Mouse (Mus musculus): ENCODE measurements around the gene Gsn.

Gene Gsn

GRCm38 (mm10) chr2:35247763-35248162 is 8.4 kb upstream of the Gsn start:
- in situ Hi-C loops (cut with MboI; ENCODE audit: unreplicated experiment in 2 of 2), result no loop called here

- in situ Hi-C loops (cut with MboI; ENCODE audit: unreplicated experiment in 2 of 2), result no loop called here
These were observed 3.4 kb upstream of the Gsn start for GRCm38 (mm10) chr2:35252733-35253132.

GRCm38 (mm10) chr2:35253751-35254150 is 2.4 kb upstream of the Gsn start:
- in situ Hi-C loops (cut with MboI; ENCODE audit: unreplicated experiment in 2 of 2), result no loop called here

DNA sequence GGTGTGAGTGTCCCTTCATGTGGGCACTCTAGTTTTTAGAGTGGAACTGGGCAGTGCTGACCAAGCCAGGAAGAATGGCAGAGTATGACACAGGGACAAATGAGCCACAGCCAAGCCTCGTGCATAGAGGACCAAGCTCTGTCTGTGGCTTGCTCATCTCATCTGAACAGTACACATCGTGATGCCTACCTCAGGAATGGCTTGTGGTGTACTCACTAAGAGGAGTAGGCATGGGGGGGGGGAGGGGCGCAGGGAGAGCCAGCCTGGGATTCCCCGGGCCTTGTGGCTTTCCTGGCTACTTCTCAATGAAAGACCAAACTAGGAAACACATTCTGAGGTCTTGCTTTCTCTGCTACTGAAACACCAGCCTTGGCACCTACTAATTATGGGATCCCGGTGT is 1.2 kb upstream of the Gsn start:
- in situ Hi-C loops (cut with MboI; ENCODE audit: unreplicated experiment in 2 of 2), result no loop called here

GRCm38 (mm10) chr2:35255462-35255861 is 718 bp upstream of the Gsn start:
- in situ Hi-C loops (cut with MboI; ENCODE audit: unreplicated experiment in 2 of 2), result no loop called here

- in situ Hi-C loops (cut with MboI; ENCODE audit: unreplicated experiment in 2 of 2), result no loop called here
These were observed 752 bp downstream of the Gsn start for GRCm38 (mm10) chr2:35256932-35257331.

DNA sequence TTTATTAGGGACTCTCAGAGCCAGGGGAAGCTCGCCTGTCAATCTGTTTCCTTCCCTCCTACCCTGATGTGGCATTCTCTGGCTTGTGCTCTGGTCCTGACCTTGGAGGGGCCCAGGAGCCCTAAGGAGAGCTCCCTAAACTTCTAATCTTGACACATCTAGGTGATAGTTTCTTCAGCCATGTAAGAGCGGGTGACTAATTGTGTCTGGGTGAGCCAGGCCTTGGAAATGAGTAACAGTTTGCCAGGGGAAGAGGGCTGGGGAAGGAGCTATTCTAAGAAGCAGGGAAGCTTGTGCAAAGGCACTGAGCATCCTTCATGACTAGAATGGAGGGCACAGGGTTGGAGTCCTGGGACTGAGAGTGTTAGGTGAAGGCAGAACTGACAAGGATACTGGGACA is 1.7 kb downstream of the Gsn start:
- in situ Hi-C loops (cut with MboI; ENCODE audit: unreplicated experiment in 2 of 2), result no loop called here

DNA sequence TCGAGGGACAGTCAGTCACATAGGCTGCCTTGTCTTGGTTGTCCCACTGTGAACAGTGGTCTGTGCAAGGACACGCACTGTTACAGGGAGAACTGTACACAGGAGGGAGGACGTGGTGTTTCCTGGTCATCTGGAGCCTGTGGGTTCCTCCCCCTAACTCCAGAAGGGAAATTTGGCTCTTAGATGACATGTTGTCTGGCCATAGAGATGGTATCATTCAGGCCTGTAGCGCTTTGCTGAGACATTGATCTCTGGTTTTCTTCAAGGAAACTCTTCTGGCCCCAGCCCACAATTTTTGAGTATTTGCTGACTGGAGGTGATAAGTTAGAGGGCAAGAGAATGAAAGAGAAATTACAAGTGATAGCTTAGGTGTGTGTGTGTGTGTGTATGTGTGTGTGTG is 2.4 kb downstream of the Gsn start:
- in situ Hi-C loops (cut with MboI; ENCODE audit: unreplicated experiment in 2 of 2), result no loop called here

DNA sequence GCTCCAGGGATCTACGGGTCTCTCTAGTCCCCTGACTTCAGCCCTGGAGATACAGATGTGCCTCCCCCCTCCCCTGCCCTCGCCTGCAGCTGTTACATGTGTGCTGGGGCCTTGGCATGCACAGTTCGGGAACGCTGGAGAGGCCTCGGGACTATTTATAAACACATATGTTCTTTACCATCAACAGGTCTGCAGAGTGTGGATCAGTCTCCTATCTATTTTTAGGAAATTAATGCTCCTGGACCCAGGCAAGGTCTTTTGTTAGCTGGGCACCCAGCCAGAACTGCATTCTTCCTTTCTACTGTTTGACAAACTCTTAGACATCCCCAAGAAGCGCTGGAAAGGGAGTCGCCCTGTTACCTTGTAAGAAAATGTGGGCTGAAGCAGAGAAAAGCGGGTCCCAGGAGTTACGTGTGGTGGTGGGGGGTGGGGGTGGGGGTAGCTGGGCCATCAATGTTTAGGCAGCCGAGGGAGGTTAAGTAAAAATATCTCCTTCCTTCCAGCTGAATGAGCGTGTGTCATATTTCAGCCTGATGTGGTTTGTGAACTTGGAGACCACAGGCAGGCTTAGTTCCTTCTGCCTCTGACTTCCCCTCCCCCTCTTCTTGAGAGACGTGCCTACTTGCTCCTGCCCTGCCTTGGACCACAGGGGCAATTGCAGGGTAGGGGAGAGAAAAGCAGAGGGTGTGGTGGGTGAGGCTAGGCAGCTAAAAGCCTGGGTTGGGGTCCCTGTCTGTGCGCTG is 3.3 kb downstream of the Gsn start:
- in situ Hi-C loops (cut with MboI; ENCODE audit: unreplicated experiment in 2 of 2), result no loop called here

DNA sequence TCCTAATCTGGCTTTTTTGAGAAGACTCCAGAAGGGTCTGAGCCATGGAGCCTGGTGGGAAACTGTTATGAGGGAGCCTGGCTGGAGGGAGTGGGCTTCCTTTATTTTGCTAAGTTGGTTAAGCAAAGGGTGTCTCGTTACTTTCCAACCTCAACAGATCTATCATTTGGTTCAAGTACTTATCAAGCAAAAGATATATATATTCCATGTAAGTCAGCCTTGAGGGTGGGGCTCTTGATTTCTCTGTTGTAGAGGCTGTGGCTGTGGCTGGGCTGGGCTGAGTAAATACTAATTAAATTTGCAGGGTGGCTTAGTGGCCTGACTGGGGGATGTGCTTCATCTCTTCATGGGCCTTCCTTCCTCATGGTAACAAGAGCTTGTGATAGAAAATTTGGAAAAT is 4.1 kb downstream of the Gsn start:
- in situ Hi-C loops (cut with MboI; ENCODE audit: unreplicated experiment in 2 of 2), result no loop called here

DNA sequence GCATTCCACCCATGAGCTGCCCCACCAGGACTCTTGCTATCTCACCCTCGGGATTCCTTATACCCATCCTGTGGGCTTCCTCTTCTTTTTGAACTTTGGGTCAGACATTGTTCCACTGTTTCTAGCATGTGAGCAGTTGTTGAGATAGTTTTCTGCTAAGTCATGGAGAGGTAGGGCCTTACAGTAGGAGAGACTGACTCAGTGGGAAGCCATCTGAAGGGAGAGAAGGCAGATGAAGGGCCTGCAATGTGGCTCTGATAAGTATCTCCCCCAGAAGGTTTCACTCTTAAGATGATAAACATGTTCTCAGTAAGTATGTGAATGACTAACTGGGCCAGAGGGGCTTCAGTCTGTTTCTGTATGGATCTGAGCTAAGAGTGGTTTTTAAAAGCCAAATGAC is 7.9 kb downstream of the Gsn start:
- in situ Hi-C loops (cut with MboI; ENCODE audit: unreplicated experiment in 2 of 2), result no loop called here

GRCm38 (mm10) chr2:35265296-35265695 is 9.1 kb downstream of the Gsn start:
- in situ Hi-C loops (cut with MboI; ENCODE audit: unreplicated experiment in 2 of 2), result no loop called here

GRCm38 (mm10) chr2:35265775-35266174 is 9.6 kb downstream of the Gsn start:
- in situ Hi-C loops (cut with MboI; ENCODE audit: unreplicated experiment in 2 of 2), result no loop called here

DNA sequence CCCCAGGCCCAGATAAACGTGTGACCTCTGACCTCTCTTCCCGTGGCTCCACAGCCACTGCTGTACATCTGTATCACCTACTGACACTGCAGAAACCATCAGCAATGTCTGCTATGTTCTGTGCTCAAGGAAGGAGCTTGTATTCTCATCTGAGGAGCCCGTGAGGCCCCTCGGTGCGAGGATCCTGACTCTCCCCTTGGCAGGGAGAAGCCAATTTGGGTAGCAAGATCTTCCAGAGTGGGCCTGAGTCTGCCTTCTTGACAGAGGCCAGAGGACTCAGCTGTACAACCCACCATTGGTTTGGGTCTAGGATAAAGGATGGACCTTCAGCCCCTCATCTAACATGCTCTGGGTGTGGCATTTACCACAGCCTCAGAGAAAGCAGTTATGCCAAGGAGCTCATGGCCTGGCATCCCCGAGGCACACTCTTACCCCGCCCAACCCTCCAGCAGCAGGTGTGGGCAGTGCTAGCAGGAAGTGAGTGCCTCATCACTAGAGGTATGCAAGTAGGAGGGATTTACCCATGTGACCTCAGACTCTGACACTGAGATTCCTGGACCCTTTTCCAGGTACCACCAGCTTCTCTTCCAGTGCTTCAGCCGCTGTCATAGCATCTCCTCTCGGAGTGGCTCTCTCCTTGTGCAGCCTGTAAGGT is 10.2 kb downstream of the Gsn start:
- in situ Hi-C loops (cut with MboI; ENCODE audit: unreplicated experiment in 2 of 2), result no loop called here

DNA sequence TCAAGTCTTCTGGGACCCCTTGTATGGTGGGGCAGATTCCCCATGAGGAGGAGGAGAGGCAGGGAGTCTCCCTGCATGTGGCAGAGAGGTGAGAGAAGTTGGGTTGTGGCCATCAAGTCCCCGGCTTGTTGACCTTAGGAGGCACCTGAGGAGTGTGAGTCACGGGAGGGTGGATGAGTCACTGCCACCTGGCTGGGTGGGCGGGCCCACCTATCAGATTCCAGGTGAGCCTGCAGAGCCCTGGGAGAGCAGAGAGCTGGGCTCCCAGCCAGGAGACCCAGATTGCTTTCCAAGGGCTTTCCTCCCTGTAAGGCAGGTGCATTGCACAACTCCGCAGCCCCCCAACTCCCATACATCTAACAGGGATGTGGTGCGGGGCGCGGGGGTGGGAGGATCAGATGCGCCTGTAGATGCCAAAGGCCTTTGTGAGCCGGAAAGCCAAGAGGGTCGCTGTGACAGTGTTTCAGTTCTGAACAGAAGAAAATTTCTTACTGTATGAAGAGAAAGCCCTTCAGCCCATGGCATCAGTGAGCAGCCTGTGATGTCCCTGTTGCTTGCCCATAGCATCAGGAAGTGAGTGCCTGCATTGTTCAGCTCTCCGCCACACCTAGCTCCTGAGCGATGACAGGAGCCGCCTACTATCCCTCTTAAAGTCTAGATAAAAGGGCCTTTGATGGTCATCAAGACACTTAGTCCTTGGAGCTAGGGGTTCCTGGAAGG is 11.1 kb downstream of the Gsn start:
- in situ Hi-C loops (cut with MboI; ENCODE audit: unreplicated experiment in 2 of 2), result no loop called here

DNA sequence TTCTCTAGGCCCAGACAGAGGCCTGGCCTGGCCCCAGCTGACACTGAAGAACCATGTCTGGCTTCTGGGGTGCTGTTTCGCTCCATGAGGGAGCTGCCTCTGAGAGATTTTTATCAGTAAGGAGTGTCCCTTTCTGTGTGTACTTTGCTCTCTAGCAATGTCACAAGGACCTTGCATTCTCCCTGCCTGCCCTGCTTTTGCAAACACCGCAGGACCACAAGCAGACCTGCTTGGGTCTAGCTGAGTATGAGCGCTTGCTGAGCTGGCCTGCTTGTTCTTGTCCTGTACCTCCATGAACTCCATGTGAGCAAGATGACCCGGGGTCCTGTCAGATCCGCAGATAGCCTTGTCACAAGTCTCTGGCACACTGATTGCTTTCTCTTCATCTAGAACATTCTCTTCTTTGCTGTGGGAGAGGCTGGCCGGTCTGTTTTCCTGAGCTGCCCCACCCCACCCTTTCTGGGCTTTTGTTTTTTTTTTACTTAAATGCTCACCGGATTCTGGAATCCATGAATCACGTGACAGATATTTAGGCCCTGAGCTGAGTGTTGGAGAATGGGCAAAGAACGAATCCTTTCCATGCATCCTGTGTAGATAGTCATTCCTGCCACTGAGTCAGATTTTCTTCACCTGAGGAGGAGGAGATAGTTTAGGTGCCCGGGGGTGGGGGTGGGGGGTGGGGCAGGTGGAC is 11.8 kb downstream of the Gsn start:
- in situ Hi-C loops (cut with MboI; ENCODE audit: unreplicated experiment in 2 of 2), result no loop called here

DNA sequence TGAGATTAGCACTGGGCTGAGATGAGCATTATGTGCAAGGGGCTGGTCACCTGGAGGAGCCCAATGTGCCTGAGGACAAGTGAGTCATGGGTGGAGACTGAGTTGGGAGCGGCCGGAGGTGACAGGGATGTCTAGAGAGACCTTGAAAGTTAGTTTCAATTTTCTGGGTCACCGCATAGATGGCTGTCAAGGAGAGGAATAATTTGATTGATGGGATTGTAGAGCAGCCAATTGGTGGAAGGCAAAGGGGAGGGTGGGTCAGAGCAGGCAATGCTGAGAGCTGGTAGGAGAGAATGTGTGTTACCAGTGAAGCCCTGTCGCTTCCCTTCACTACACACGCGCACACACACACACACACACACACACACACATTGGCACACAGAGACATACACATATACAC is 13.0 kb downstream of the Gsn start:
- in situ Hi-C loops (cut with MboI; ENCODE audit: unreplicated experiment in 2 of 2), result no loop called here

- in situ Hi-C loops (cut with MboI; ENCODE audit: unreplicated experiment in 2 of 2), result loop anchor here (5.0 kb wide), 1 partner anchor 57 kb away; no protein-coding TSS in a partner anchor
These were observed 13.6 kb downstream of the Gsn start for GRCm38 (mm10) chr2:35269716-35270260.

- in situ Hi-C loops (cut with MboI; ENCODE audit: unreplicated experiment in 2 of 2), result loop anchor here (5.0 kb wide), 1 partner anchor 58 kb away; no protein-coding TSS in a partner anchor
These were observed 14.4 kb downstream of the Gsn start for GRCm38 (mm10) chr2:35270531-35270984.

DNA sequence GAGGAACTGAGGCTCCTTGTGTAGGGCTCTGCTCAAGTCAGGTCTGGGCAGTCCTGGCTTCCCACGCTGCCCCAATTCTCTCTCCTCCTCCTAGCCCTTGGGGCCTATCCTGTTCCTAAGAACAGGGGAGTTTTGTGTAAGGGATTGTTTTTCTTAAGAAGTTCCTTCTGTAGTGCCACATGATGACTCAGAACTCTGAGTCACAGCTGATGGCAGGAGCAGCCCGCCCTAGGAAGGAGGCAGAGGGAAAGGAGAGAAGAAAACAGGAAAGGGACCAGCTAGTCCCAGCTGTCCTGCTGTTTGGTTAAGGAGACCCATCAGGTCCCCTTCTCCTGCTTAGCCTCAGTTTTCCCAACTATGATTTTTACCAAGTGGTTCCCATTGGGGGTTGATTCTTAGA is 15.6 kb downstream of the Gsn start:
- in situ Hi-C loops (cut with MboI; ENCODE audit: unreplicated experiment in 2 of 2), result loop anchor here (5.0 kb wide), 1 partner anchor 60 kb away; no protein-coding TSS in a partner anchor

- in situ Hi-C loops (cut with MboI; ENCODE audit: unreplicated experiment in 2 of 2), result loop anchor here (5.0 kb wide), 1 partner anchor 61 kb away; no protein-coding TSS in a partner anchor
These were observed 16.7 kb downstream of the Gsn start for GRCm38 (mm10) chr2:35272881-35273280.

All from v-Abl transformed pro-B cells (cell line).